Mouse (Mus musculus) gastrocnemius, adult 2 months (tissue): Measurements from ENCODE around the gene Xylt1. TPM values are rescaled to one million over a fixed set of nuclear protein-coding genes. Genes with fewer than 3 reads are reported as not detected.
A peak's percentile ranks its signal among the peaks of the same experiment; 100 is the strongest.

Experiments
- DNase-seq: peaks from one replicate; pipeline ENCODE4 v3.0.0; 2022
- H3K27ac ChIP-seq: fragments of 200-600 bp; 2 replicates; pipeline ENCODE4 v1.8.1; 2022; ENCODE audit warnings: mild to moderate bottlenecking
- H3K4me3 ChIP-seq: fragments of 200-600 bp; 2 replicates; pipeline ENCODE4 v1.8.1; 2022; ENCODE audit warnings: mild to moderate bottlenecking, moderate library complexity
- CTCF ChIP-seq: fragments of 200-600 bp; IDR thresholded peaks from 2 replicates; pipeline ENCODE4 v1.8.1; 2022; ENCODE audit warnings: antibody characterized with exemption, mild to moderate bottlenecking, moderate library complexity
- intact Hi-C: fragments of 180-260 bp; cut with DNase I; formaldehyde crosslinking; loops from one replicate; pipeline ENCODE4 v1.15.1; 2025
- total RNA-seq, 2 experiments: library from RNA; stranded (reverse); gene quantifications; 2 replicates each; pipeline ENCODE4 v1.2.3; 2021

Xylt1 gene
- total RNA-seq, 2 experiments from 2014 or later, result 5.5 to 9.5 TPM

DNA sequence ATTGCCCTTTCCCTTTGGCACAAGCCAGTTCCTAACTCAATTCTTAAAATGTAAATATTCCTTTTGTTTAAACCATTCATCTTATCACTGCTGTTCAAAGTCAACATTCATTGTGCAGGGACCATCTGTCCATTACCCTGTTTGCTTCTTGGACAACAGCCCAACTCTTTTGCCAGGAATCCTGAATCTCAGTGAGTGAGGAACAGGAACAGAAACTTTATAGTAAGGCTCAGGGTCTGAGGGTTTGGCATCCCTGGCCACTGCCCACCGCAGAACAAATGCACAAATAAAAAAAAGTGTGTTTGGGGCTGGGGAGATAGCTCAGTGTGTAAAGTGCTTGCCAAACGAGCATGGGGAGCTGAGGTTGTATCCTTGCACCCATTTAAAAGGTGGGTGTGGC lies 71.5 kb downstream of the Xylt1 start:
- no peak for TF ChIP-seq CTCF
- intact Hi-C loops, result no loop called here
- no peak overlapping the region for H3K27ac ChIP-seq

DNA sequence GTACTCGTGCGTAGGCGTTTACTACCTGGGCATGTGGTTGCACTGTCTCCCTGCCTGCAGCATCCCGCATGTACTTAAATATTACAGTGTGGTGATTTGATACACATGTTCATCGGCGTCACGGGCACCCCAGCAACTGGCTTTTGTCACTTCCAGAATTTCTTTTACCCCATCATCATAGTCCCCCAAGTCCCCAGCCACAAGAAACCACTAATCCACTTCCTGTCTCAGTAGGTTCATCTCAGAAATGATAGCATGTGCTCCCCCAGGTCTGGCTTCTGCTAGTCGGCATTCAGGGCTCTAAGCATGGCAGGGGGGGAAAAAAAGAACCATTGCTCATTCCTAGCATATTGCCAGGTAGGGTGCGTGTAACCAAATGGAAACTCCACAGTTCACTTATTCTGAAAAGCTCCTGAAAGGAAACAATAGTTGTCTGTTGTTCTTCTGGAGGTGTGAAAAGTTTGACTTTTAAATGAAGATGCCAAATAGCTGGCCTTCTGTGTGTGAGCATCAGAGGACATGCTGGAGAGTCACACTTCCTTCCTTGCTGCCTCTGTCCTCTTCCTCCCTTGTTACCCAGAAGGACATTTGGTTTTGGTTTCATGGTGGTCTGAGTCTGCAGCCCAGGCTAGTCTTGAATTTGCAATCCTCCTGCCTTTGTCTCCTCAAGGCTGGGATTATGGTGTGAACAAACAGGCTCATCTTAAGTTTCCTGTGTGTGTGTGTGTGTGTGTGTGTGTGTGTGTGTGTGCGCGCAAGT lies 74.2 kb downstream of the Xylt1 start:
- no peak overlapping the region for H3K27ac ChIP-seq
- intact Hi-C loops, result no loop called here
- no peak for TF ChIP-seq CTCF
- H3K4me3 ChIP-seq, result no peak overlapping the region
- no peak for DNase-seq

More for the DNA sequence above, 71.5 kb downstream of the Xylt1 start:
- no peak overlapping the region for H3K4me3 ChIP-seq
- no peak for DNase-seq

GRCm38 (mm10) chr7:117462196-117462935 lies 81.6 kb downstream of the Xylt1 start:
- Histone ChIP-seq H3K4me3 (no peak overlapping the region), H3K27ac (no peak overlapping the region)
- intact Hi-C loops, result no loop called here
- TF ChIP-seq CTCF, result no peak
- DNase-seq, result peak; percentile 38

GRCm38 (mm10) chr7:117464956-117465355 lies 84.2 kb downstream of the Xylt1 start:
- DNase-seq, result no peak
- no peak overlapping the region for H3K4me3 ChIP-seq
- no peak overlapping the region for H3K27ac ChIP-seq
- no peak for TF ChIP-seq CTCF
- intact Hi-C loops, result no loop called here

GRCm38 (mm10) chr7:117466006-117466780 lies 85.4 kb downstream of the Xylt1 start:
- intact Hi-C loops, result no loop called here
- no peak for DNase-seq
- H3K27ac ChIP-seq, result no peak overlapping the region
- H3K4me3 ChIP-seq, result no peak overlapping the region
- TF ChIP-seq CTCF, result no peak

GRCm38 (mm10) chr7:117470243-117470802 lies 89.5 kb downstream of the Xylt1 start:
- intact Hi-C loops, result no loop called here
- no peak for TF ChIP-seq CTCF
- Histone ChIP-seq H3K4me3 (no peak overlapping the region), H3K27ac (peak overlapping the region; percentile 70)
- DNase-seq, result peak; percentile 63

DNA sequence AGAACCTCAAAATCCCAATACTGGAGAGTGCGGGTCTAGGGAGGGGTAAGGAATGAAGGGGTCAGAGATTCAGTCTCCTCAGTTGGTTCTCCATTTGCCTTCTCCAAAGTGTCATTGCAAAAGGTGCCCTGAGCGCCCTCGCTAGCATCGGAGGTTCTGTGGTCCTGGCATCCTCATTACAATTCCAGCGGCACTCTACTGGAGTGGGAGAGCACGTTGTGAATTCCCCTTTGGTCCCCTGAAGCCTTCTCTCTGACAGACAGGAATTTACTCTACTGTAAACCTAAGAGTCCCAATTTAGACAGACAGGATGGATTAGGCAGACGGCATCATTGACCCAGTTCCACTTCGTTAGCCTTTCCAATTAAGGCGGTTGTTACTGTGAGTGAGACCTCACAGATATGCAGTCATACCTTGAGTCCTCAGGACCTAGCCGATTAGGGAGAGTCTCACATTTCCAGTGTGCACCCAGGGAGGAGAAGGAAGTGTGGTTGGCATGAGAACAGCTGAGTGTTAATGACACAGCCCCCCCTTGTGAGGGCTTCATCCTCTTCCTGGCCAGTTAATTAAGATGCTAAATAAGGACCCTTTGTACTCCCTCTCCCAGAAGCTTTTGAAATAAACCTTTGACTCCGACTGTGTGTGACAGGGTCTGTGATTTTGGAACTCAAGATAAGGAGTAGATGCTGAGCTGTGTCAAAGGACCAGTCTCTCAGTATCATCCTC lies 91.4 kb downstream of the Xylt1 start:
- H3K4me3 ChIP-seq, result no peak overlapping the region
- intact Hi-C loops, result no loop called here
- no peak overlapping the region for H3K27ac ChIP-seq
- no peak for TF ChIP-seq CTCF
- DNase-seq, result no peak

- intact Hi-C loops, result no loop called here
- peak; percentile 29 for DNase-seq
- H3K4me3 ChIP-seq, result no peak overlapping the region
- TF ChIP-seq CTCF, result no peak
- H3K27ac ChIP-seq, result no peak overlapping the region
Observed at GRCm38 (mm10) chr7:117472781-117473743, 92.3 kb downstream of the Xylt1 start.

- no peak overlapping the region for H3K27ac ChIP-seq
- intact Hi-C loops, result no loop called here
Observed at GRCm38 (mm10) chr7:117474302-117474701, 93.5 kb downstream of the Xylt1 start.

DNA sequence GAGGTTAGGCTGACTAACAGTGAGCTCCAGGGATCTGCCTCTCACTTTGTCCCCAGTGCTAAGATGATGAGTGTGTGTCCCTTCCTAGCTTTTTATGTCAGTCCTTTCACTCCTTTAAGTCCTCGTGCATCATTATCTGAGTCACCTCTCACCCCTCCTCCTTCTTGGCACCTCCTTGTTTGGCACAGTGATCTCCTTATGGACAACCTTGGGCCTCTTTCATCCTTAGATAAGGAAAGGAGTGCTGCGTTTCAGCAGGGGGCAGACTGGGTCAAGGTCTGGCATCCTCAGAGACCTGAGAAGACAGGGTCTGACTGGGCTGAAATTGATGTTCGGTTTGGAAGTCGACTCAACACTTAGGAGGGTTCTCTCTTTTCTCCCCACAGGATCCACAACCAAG lies 94.3 kb downstream of the Xylt1 start:
- no peak for TF ChIP-seq CTCF
- Histone ChIP-seq H3K4me3 (no peak overlapping the region), H3K27ac (no peak overlapping the region)
- intact Hi-C loops, result no loop called here
- no peak for DNase-seq

More at GRCm38 (mm10) chr7:117474302-117474701, 93.5 kb downstream of the Xylt1 start:
- no peak for DNase-seq
- TF ChIP-seq CTCF, result no peak
- H3K4me3 ChIP-seq, result no peak overlapping the region

DNA sequence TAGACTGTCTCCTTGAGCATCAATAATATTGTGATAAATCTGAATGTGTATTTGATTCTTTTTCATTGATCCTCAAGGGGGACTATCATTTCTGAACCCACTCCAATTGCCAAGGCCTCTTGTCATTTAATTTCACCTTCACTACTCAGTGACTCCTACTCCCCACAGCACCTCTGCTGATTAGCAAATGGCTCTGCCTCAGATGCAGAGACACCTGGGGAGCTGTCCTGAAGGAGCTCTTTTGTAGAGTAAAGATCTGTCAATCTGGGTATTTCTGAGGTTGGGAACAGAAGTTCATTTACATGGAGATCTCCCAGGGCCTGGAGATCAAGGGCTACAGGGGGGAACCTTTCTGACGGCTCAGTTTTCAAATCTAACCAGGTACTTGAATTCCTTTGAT lies 98.2 kb downstream of the Xylt1 start:
- Histone ChIP-seq H3K4me3 (no peak overlapping the region), H3K27ac (no peak overlapping the region)
- TF ChIP-seq CTCF, result no peak
- DNase-seq, result no peak
- intact Hi-C loops, result no loop called here
